Comparison of ENCODE assay signal across 10 mouse cellular contexts in the genomic region with DNA sequence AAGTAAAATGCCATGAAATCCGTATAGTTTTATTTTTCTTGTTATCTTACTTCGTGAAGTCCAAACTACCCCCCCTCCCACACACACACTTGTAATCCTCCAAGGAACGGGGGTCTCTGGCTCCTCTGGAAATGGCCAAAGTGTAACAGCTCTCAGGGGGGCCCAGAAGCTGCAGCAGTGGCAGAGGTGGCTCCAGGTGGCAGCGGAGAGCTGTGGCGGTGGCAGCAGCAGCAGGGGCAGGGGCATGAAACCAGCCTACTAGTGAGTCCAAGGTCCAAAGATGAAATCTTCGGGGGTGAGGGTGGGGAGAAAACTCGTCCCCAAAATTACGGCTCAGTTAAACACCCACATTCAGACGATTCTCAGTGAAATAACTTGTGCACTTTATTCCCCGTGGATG.
"Had no signal": no experiment of that assay in that cellular context is flagged by ENCODE, and none has a peak within 500 bp of the region (broad histone marks: within the 10 kb centered on the region; RNA-seq: fewer than 3 reads in every experiment).

No protein-coding gene starts in this region.

- DNase-seq: kidney, adult 18-20 months; kidney, postnatal 14 days; kidney, postnatal 4 days; liver; liver, embryonic 13.5 days; lung, embryonic 14.5 days; retina, postnatal 1 day; right cerebral cortex, postnatal 25 days; spleen, adult 18-20 months; thymus, postnatal 25 days had no signal
